Mouse (Mus musculus): ENCODE data around the gene Itgae. TPM values are rescaled to one million over a fixed set of nuclear protein-coding genes. Genes with fewer than 3 reads are reported as not detected.
"Not testable (repeated sequence)": the region's sequence is repeated elsewhere in the genome, so short reads cannot be mapped to it uniquely, and the experiment has no call there.

Gene Itgae
- total RNA-seq, 2 experiments from 2014 or later: 0.15 to 0.20 TPM

DNA sequence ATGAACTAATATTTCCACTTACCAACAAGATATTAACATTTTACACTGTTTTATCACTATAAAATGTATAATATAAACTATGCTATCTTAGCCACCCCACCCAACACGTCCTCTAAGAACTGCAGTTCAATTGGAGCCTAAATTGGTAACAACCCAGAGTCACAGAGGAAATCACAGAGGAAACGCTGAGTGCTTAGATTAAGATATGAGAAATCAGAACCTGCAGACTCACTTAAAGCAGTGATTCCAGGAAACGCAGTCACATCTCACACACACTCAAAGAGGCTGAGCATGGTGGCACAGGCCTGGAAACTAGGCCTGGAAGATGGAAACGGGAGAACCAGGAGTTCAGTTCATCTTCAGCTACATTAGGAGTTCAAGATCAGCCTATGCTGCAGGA is 10.9 kb downstream of the Itgae start:
- DNase-seq (ENCODE audit: low spot score in 2 of 2): no peak
- no peak overlapping the region for H3K4me3 ChIP-seq
- no peak overlapping the region for H3K27ac ChIP-seq
- no peak for TF ChIP-seq CTCF (conservative IDR thresholded peaks at IDR 0.05)

DNA sequence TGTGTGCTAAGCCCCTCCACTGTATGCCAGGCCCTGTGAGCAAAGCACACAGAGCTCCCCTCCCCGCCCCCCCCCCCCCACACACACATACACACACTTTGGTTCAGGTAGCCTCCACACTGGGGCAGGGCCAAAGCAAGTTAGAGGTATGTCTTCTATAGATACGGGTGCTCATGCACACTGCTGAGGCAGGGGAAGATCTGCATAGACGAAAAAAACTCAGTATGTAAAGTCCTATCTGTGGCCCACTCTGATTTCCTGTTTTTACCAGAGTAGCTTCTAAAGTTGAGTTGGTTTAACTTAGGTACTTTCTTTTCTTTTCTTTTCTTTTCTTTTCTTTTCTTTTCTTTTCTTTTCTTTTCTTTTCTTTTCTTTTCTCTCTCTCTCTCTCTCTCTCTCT is 14.9 kb downstream of the Itgae start:
- no peak overlapping the region for H3K4me3 ChIP-seq
- no peak overlapping the region for H3K27ac ChIP-seq
- TF ChIP-seq CTCF (conservative IDR thresholded peaks at IDR 0.05): no peak
- no peak for DNase-seq (ENCODE audit: low spot score in 2 of 2)

DNA sequence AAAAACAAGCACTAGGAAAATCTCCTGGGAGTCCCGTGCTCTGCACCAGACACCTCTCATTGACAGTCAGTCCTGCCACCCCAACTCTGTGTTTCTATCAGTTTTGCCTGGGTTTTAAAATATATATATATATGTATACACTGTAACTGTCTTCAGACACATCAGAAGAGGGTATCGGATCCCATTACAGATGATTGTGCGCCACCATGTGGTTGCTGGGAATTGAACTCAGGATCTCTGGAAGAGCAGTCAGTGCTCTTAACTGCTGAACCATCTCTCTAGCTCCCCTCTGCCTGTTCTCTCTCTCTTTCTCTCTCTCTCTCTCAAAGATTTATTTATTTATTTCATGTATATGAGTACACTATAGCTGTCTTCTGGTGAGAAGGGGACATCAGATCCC is 17.0 kb downstream of the Itgae start:
- TF ChIP-seq CTCF (conservative IDR thresholded peaks at IDR 0.05): peak; percentile 83
- H3K4me3 ChIP-seq, H3K27ac ChIP-seq: not testable (repeated sequence)
- DNase-seq (ENCODE audit: low spot score in 2 of 2): peak; percentile 37 to 57

- H3K27ac ChIP-seq: peak overlapping the region; percentile 46; the same call in 1 of the 2 replicates
Observed at GRCm38 (mm10) chr11:73108195-73108897, 18.0 kb downstream of the Itgae start.

DNA sequence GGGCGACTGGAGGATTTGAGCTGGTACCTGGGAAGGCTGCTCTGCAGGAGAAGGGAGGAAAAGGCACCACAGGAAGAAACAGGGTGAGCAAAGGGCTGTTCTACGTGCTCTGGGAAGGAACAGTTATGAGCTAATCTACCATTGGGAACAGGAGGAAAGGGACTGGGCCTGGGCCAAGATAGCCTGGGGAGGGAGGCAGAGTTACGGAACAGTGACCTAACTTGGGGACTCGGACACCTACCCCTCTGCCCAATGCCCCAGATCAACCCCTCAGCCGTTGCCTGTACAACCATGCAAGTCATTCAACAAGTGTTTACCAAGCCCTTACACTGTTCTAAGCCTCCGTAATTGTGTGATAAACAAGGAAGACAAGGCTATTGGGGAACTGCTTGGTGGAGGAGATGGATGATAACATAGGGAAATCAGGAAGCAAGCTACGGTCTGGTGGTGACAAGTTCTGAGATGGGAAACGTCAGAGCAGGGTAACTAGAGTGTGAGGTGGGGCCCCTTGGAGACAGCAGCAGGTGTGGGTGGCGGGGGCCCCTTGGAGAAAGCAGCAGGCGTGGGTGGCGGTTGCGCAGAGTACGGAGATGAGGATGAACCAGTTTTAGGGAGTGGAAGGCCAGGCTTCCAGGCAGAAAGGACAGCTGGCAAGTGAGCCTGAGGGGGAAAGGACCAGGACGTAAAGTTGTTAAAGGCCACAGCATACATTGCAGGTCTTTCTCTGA is 18.7 kb downstream of the Itgae start:
- H3K4me3 ChIP-seq: no peak overlapping the region
- no peak for DNase-seq (ENCODE audit: low spot score in 2 of 2)
- no peak for TF ChIP-seq CTCF (conservative IDR thresholded peaks at IDR 0.05)
- H3K27ac ChIP-seq: peak overlapping the region; percentile 46; the same call in 1 of the 2 replicates

More at GRCm38 (mm10) chr11:73108195-73108897, 18.0 kb downstream of the Itgae start:
- TF ChIP-seq CTCF (conservative IDR thresholded peaks at IDR 0.05): no peak
- H3K4me3 ChIP-seq: no peak overlapping the region
- DNase-seq (ENCODE audit: low spot score in 2 of 2): peak in 1 of 2 experiments; percentile 16

DNA sequence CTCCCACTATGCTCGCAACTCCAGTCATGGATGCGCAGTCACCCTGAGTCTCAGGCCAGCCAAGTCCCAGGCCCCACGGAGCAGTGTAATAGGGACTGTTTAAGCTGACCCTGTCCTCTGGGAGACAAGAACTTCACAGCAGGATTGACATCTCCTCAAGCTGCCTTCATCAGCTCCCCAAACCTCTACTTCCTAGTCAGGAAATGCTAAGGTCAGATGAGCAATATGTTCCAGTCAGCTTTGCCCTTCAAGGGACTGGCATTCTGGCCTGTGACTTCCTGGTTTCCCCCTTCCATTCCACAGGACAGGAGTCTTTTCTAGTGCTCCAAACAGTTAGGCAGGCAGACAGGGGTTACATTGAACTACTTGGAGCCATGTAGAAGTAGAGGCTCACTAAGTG is 19.6 kb downstream of the Itgae start:
- TF ChIP-seq CTCF (conservative IDR thresholded peaks at IDR 0.05): no peak
- H3K27ac ChIP-seq: no peak overlapping the region
- no peak overlapping the region for H3K4me3 ChIP-seq
- no peak for DNase-seq (ENCODE audit: low spot score in 2 of 2)

GRCm38 (mm10) chr11:73111414-73111813 is 21.0 kb downstream of the Itgae start:
- no peak for TF ChIP-seq CTCF (conservative IDR thresholded peaks at IDR 0.05)
- no peak for DNase-seq (ENCODE audit: low spot score in 2 of 2)
- Histone ChIP-seq H3K4me3 (no peak overlapping the region), H3K27ac (no peak overlapping the region)

DNA sequence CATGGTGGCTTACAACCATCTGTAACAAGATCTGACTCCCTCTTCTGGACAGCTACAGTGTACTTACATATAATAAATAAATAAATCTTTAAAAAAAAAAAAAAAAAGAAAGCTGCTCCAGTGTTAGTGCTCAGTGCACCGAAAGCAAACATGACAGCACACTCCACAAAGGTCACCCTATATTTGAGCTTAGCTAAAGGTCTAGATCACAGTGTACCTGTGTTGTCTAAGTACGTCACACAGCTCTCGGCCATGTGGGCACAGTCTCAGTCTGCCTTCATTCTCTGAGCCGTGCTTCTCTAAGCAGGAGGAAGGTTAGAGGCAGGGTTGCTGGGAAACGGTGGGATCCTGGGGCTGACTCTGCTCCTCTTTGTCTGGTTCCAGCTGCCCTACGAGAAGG is 36.1 kb downstream of the Itgae start:
- DNase-seq (ENCODE audit: low spot score in 2 of 2): no peak
- Histone ChIP-seq H3K4me3 (no peak overlapping the region), H3K27ac (no peak overlapping the region)
- no peak for TF ChIP-seq CTCF (conservative IDR thresholded peaks at IDR 0.05)

GRCm38 (mm10) chr11:73131020-73131419 is 40.6 kb downstream of the Itgae start:
- Histone ChIP-seq H3K27ac (no peak overlapping the region), H3K4me3 (no peak overlapping the region)
- DNase-seq (ENCODE audit: low spot score in 2 of 2): peak in 1 of 2 experiments; percentile 13
- peak; percentile 73 for TF ChIP-seq CTCF (conservative IDR thresholded peaks at IDR 0.05)

DNA sequence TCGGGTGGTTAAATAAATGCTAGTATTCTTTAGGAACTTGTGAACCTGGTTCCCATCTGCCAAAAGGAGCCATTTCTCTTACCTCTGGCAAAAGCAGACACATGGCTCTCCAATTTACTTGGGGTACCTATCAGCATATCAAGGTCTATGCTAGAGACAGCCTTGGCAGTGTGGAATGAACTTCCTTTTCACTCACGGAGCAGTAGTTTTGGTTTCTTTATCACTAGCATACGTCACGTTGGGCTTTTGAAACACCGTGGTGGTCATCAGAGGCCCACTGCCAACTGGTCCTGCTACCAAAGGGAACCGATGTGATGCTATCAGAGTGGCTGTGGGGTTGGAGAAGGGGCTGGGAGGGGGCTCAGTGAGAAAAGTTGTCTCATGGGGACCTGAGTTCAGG is 42.6 kb downstream of the Itgae start:
- H3K4me3 ChIP-seq: no peak overlapping the region

DNA sequence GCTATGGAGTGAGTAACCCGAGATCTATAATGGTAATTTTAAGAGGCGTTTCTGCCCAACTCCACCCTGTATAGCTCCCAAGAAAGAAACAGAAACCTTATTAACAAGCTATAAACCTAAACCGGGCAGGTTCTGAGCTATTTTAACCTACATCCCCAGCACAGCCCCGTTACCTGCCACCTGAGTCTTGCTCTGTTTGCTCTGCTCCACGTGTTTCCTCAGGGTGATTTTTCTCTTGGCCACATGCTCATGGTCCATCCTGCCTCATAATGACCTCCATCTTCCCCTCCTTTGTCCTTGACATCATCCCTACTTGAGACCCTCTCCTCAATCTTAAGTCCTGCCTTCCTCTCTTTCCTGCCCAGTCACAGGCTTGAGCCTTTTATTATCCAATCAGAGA is 43.8 kb downstream of the Itgae start:
- no peak for DNase-seq (ENCODE audit: low spot score in 2 of 2)
- H3K4me3 ChIP-seq: no peak overlapping the region
- no peak overlapping the region for H3K27ac ChIP-seq
- TF ChIP-seq CTCF (conservative IDR thresholded peaks at IDR 0.05): no peak

More for the DNA sequence above, 42.6 kb downstream of the Itgae start:
- DNase-seq (ENCODE audit: low spot score in 2 of 2): no peak
- TF ChIP-seq CTCF (conservative IDR thresholded peaks at IDR 0.05): no peak
- no peak overlapping the region for H3K27ac ChIP-seq

GRCm38 (mm10) chr11:73136587-73136986 is 46.2 kb downstream of the Itgae start:
- DNase-seq (ENCODE audit: low spot score in 2 of 2): no peak
- Histone ChIP-seq H3K27ac (no peak overlapping the region), H3K4me3 (no peak overlapping the region)
- TF ChIP-seq CTCF (conservative IDR thresholded peaks at IDR 0.05): no peak

DNA sequence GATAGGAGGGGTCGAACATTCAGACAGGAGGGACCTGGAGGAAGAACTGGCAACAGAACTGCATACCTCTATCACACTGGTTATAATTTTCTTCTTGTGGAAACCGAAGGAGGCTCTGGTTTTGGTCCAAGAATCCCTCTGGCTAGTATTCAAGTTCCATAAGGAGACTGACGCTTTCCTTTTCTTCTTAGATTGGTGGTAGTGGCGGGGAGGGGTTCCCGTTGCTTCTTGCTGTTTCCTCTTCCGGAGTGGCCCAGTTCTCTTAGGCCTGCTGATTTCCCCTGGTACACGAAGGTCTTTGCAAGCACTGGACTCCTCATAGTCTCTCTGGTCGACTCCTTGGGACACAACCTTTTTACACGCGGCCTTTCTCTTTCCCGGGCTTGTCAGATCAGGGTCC is 46.7 kb downstream of the Itgae start:
- TF ChIP-seq CTCF (conservative IDR thresholded peaks at IDR 0.05): no peak
- peak overlapping the region; percentile 65 for H3K4me3 ChIP-seq
- no peak for DNase-seq (ENCODE audit: low spot score in 2 of 2)

More for the DNA sequence above, 46.7 kb downstream of the Itgae start:
- no peak overlapping the region for H3K27ac ChIP-seq
